Comparison of ENCODE assay signal across 29 mouse cellular contexts in the genomic region with DNA sequence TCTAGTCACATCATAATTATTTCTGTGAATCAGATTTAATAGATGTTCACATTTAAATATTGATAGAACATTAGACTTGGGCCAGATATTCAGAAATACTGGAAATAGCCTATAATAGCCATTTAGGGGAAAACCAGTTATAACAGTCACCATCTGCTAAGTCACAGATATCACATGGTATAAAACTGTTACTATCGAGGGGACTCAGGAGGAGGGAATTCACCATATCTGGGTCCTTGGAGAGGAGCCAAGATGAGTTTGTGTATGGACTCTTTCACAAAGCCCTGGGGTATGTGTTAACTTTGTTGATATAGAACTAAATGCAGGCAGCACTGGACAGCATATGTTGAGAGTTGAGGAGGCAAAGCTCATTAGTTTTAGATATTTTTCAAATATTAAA. TPM values are rescaled to one million over a fixed set of nuclear protein-coding genes. Genes with fewer than 3 reads are reported as not detected.
DNase-seq lines count a peak whose midpoint lies in the region; ATAC-seq and TF ChIP-seq lines count a peak whose summit lies in the region.
"Had no signal": no experiment of that assay in that cellular context is flagged by ENCODE, and none has a peak within 500 bp of the region (broad histone marks: within the 10 kb centered on the region; RNA-seq: fewer than 3 reads in every experiment).

No protein-coding gene starts in this region.

- TF ChIP-seq CTCF in MEL (IDR thresholded peaks at IDR 0.05 in 2 of 3, conservative IDR thresholded peaks at IDR 0.05 in 1 of 3; ENCODE audit: control insufficient read depth in 1 of 3, insufficient read depth in 1 of 3, low read depth in 2 of 3, low read length in 3 of 3, poor library complexity in 1 of 3, severe bottlenecking in 1 of 3): no peak
- no peak for TF ChIP-seq CTCF in liver, postnatal 0 days (IDR thresholded peaks at IDR 0.05; ENCODE audit: low read depth)
- TF ChIP-seq CTCF in cerebellum, adult 2 months (IDR thresholded peaks at IDR 0.05; ENCODE audit: borderline replicate concordance, insufficient read depth, low read depth, low read length): no peak

- peak; percentile 97 to 99 for TF ChIP-seq EP300 in MEL (IDR thresholded peaks at IDR 0.05; ENCODE audit: low read depth in 1 of 2, low read length in 2 of 2)
- peak; percentile 93 for TF ChIP-seq EP300 in liver, postnatal 0 days (IDR thresholded peaks at IDR 0.05; ENCODE audit: low read depth)

- no peak overlapping the region for H3K9ac ChIP-seq in MEL (ENCODE audit: control insufficient read depth, low read depth, low read length, poor library complexity, severe bottlenecking)
- no peak overlapping the region for H3K9ac ChIP-seq in liver, postnatal 0 days (replicated peaks)
- H3K9ac ChIP-seq: embryonic facial prominence, embryonic 13.5 days; forebrain, embryonic 12.5 days; forebrain, postnatal 0 days; heart, embryonic 15.5 days; limb, embryonic 15.5 days; neural tube, embryonic 15.5 days; stomach, embryonic 15.5 days had no signal

- WGBS in liver, postnatal 0 days (ENCODE audit: insufficient replicate concordance): 48% methylated on average over 1 of the region's 1 CpGs
- 18% methylated on average over 1 of the region's 1 CpGs for WGBS in cerebellum, adult 2 months

- no peak overlapping the region for H3K4me2 ChIP-seq in liver, postnatal 0 days (ENCODE audit: low read depth, low read length)
- H3K4me2 ChIP-seq: embryonic facial prominence, embryonic 13.5 days; forebrain, embryonic 12.5 days; heart, embryonic 15.5 days; limb, embryonic 15.5 days; neural tube, embryonic 15.5 days; stomach, embryonic 15.5 days had no signal

- no peaks in the 10 kb centered on the region for H3K9me3 ChIP-seq in MEL (replicated peaks; ENCODE audit: insufficient read depth, low read length)
- no peaks in the 10 kb centered on the region for H3K9me3 ChIP-seq in liver, postnatal 0 days (ENCODE audit: low read length)
- H3K9me3 ChIP-seq: embryonic facial prominence, embryonic 13.5 days; forebrain, embryonic 12.5 days; heart, embryonic 10.5 days; heart, embryonic 15.5 days; limb, embryonic 10.5 days; limb, embryonic 15.5 days; neural tube, embryonic 15.5 days; stomach, embryonic 15.5 days had no signal

- H3K4me3 ChIP-seq in MEL (ENCODE audit: control insufficient read depth in 1 of 2, insufficient read depth in 1 of 2, low read depth in 2 of 2, low read length in 2 of 2): no peak overlapping the region
- H3K4me3 ChIP-seq in liver, postnatal 0 days (ENCODE audit: low read depth, low read length): no peak overlapping the region
- no peak overlapping the region for H3K4me3 ChIP-seq in cerebellum, adult 2 months (replicated peaks; ENCODE audit: insufficient read depth, low read depth, low read length)
- H3K4me3 ChIP-seq: embryonic facial prominence, embryonic 13.5 days; erythroblast, embryonic 14.5 days; forebrain, embryonic 12.5 days; heart, embryonic 10.5 days; heart, embryonic 15.5 days; limb, embryonic 10.5 days; limb, embryonic 15.5 days; neural tube, embryonic 15.5 days; stomach, embryonic 15.5 days had no signal

- TF ChIP-seq RAD21 in MEL (IDR thresholded peaks at IDR 0.05; ENCODE audit: low read depth, low read length): no peak

- H3K36me3 ChIP-seq in MEL (ENCODE audit: control insufficient read depth in 1 of 2, insufficient read depth in 2 of 2, low read length in 2 of 2): peaks cover 25 to 31% of the 10 kb centered on the region in 2 experiments
- peaks cover 11% of the 10 kb centered on the region for H3K36me3 ChIP-seq in liver, postnatal 0 days (replicated peaks; ENCODE audit: insufficient read depth, low read length)
- H3K36me3 ChIP-seq: stomach, embryonic 15.5 days had no signal

- no peaks in the 10 kb centered on the region; the same call in 1 of the 2 replicates for H3K79me2 ChIP-seq in MEL (ENCODE audit: control insufficient read depth, insufficient read depth, low read length, poor library complexity)

- peak; percentile 81 for ATAC-seq in erythroblast, adult 5-6 weeks (replicated peaks; ENCODE audit: low FRiP score, poor library complexity, severe bottlenecking)
- ATAC-seq in liver, postnatal 0 days: peak; percentile 59
- ATAC-seq: CD4-positive, CD25-positive, alpha-beta regulatory T cell, adult 4 months; forebrain, postnatal 0 days; hindbrain, embryonic 16.5 days; lung, postnatal 0 days had no signal

- TF ChIP-seq POLR2A in MEL (IDR thresholded peaks at IDR 0.05; ENCODE audit: control insufficient read depth in 1 of 2, insufficient read depth in 1 of 2, low read depth in 1 of 2, low read length in 2 of 2, poor library complexity in 1 of 2): no peak
- no peak for TF ChIP-seq POLR2A in cerebellum, adult 2 months (IDR thresholded peaks at IDR 0.05; ENCODE audit: borderline replicate concordance, insufficient read depth, low read length)

- DNase-seq in MEL (ENCODE audit: low read depth, low spot score): peak; percentile 91
- DNase-seq in NIH3T3 (ENCODE audit: low read depth): peak; percentile 3
- no peak for DNase-seq in liver, postnatal 0 days
- DNase-seq in cerebellum, adult 2 months: no peak
- no peak for DNase-seq in right cerebral cortex, adult 2 months (ENCODE audit: low spot score in 2 of 2)
- DNase-seq in layer of hippocampus, postnatal 25 days (ENCODE audit: extremely low spot score in 1 of 2, low spot score in 1 of 2): no peak
- DNase-seq: adrenal gland, postnatal 14 days; cerebellum, adult 9-11 months; forebrain, postnatal 0 days; kidney, adult 2 months; kidney, postnatal 4 days; layer of hippocampus, postnatal 36 days; lung, postnatal 4 days; midbrain, embryonic 14.5 days; retina, postnatal 1 day; right cerebral cortex, postnatal 25 days had no signal

- peaks cover 5 to 16% of the 10 kb centered on the region in 2 experiments; a peak in 3 of 4 replicates for H3K4me1 ChIP-seq in MEL (ENCODE audit: control insufficient read depth in 1 of 2, insufficient read depth in 2 of 2, low read length in 2 of 2)
- no peaks in the 10 kb centered on the region for H3K4me1 ChIP-seq in liver, postnatal 0 days (ENCODE audit: insufficient read depth)
- H3K4me1 ChIP-seq in cerebellum, adult 2 months (ENCODE audit: control insufficient read depth, insufficient read depth, low read length): no peaks in the 10 kb centered on the region
- H3K4me1 ChIP-seq: embryonic facial prominence, embryonic 13.5 days; forebrain, embryonic 12.5 days; heart, embryonic 10.5 days; heart, embryonic 15.5 days; limb, embryonic 10.5 days; limb, embryonic 15.5 days; neural tube, embryonic 15.5 days; stomach, embryonic 15.5 days had no signal

- no peaks in the 10 kb centered on the region for H3K27me3 ChIP-seq in MEL (ENCODE audit: control insufficient read depth in 1 of 2, insufficient read depth in 2 of 2, low read length in 2 of 2)
- no peaks in the 10 kb centered on the region for H3K27me3 ChIP-seq in liver, postnatal 0 days (ENCODE audit: insufficient read depth, low read length)
- H3K27me3 ChIP-seq in cerebellum, adult 2 months (ENCODE audit: control insufficient read depth, insufficient read depth, low read length): no peaks in the 10 kb centered on the region
- H3K27me3 ChIP-seq: embryonic facial prominence, embryonic 13.5 days; forebrain, embryonic 12.5 days; heart, embryonic 15.5 days; limb, embryonic 15.5 days; neural tube, embryonic 15.5 days; stomach, embryonic 15.5 days had no signal

- peak overlapping the region; percentile 53; the same call in 1 of the 2 replicates for H3K27ac ChIP-seq in MEL (ENCODE audit: control insufficient read depth, low read depth, low read length)
- no peak overlapping the region for H3K27ac ChIP-seq in liver, postnatal 0 days (ENCODE audit: low read depth)
- no peak overlapping the region for H3K27ac ChIP-seq in cerebellum, adult 2 months (ENCODE audit: insufficient read depth, low read length)
- H3K27ac ChIP-seq: embryonic facial prominence, embryonic 13.5 days; forebrain, embryonic 12.5 days; heart, embryonic 10.5 days; heart, embryonic 15.5 days; limb, embryonic 10.5 days; limb, embryonic 15.5 days; neural tube, embryonic 15.5 days; stomach, embryonic 15.5 days had no signal

TF ChIP-seq in MEL, 35 proteins besides CTCF, POLR2A, EP300 and RAD21 (continues in another document):
- TF ChIP-seq ZMIZ1 (IDR thresholded peaks at IDR 0.05; ENCODE audit: low read depth, low read length): no peak
- 0 out of 2 replicates have a peak, but pooled peaks have one; percentile 49 for TF ChIP-seq POLR2AphosphoS2 (IDR thresholded peaks at IDR 0.05; ENCODE audit: low read length)
- TF ChIP-seq ZKSCAN1 (IDR thresholded peaks at IDR 0.05; ENCODE audit: low read depth, low read length): no peak
- no peak for TF ChIP-seq TBP (IDR thresholded peaks at IDR 0.05; ENCODE audit: low read depth, low read length)
- TF ChIP-seq SIN3A (IDR thresholded peaks at IDR 0.05; ENCODE audit: low read length): peak; percentile 87
- no peak for TF ChIP-seq JUND (IDR thresholded peaks at IDR 0.05; ENCODE audit: low read depth, low read length)
- TF ChIP-seq MAX (IDR thresholded peaks at IDR 0.05; ENCODE audit: low read length): peak; percentile 75
- TF ChIP-seq HCFC1 (IDR thresholded peaks at IDR 0.05; ENCODE audit: low read depth, low read length): no peak
- peak; percentile 97 for TF ChIP-seq MYB (IDR thresholded peaks at IDR 0.05; ENCODE audit: low read depth, low read length)
- no peak; the same call in 1 of the 2 replicates for TF ChIP-seq E2F4 (IDR thresholded peaks at IDR 0.05; ENCODE audit: borderline replicate concordance, low read depth, low read length)
- TF ChIP-seq MYC (IDR thresholded peaks at IDR 0.05; ENCODE audit: low read depth, low read length): peak; percentile 53; the same call in 1 of the 2 replicates
- peak; percentile 90 for TF ChIP-seq GATA1 (IDR thresholded peaks at IDR 0.05; ENCODE audit: low read depth, low read length)
- no peak for TF ChIP-seq CHD2 (IDR thresholded peaks at IDR 0.05; ENCODE audit: low read length)
- TF ChIP-seq POLR2AphosphoS5 (IDR thresholded peaks at IDR 0.05; ENCODE audit: borderline replicate concordance, low read depth, low read length): no peak
- peak; percentile 71 for TF ChIP-seq USF1 (IDR thresholded peaks at IDR 0.05; ENCODE audit: low read depth, low read length)
- peak; percentile 87 for TF ChIP-seq ETS1 (IDR thresholded peaks at IDR 0.05; ENCODE audit: low read depth, low read length)
- TF ChIP-seq CHD1 (IDR thresholded peaks at IDR 0.05; ENCODE audit: low read depth, low read length): no peak
- no peak for TF ChIP-seq KAT2A (conservative IDR thresholded peaks at IDR 0.05; ENCODE audit: low read depth, low read length)

RNA-seq across cellular contexts. Expression of a gene that starts 29.5 kb away (rescaled TPM):
- 34.2 and 37.3 TPM in 2 replicates for total RNA-seq in MEL (2012; rRNA removed)
- 10 to 100 TPM in 1 of 2 experiments, not detected in 1; 26.4 TPM for polyA plus RNA-seq in MEL (2012; ENCODE audit: insufficient read depth in 1 of 2, insufficient read length in 2 of 2, low read depth in 1 of 2, low replicate concordance in 2 of 2, missing spikeins in 1 of 2)
- total RNA-seq in erythroblast, adult 5-6 weeks (2015; ENCODE audit: low replicate concordance): 41.9 and 65.2 TPM in 2 replicates
- total RNA-seq in erythroblast, adult 5-6 weeks (2017; ENCODE audit: low replicate concordance): 48.3 and 56.2 TPM in 2 replicates
- polyA plus RNA-seq in liver, postnatal 0 days (2015; fragmentation: Nextera tagmentation; extraction: Ambion mirVana): 10.9 and 13.2 TPM in 2 replicates
- polyA plus RNA-seq in cerebellum, adult 2 months (2012; rRNA removed): 61.2 and 61.7 TPM in 2 replicates
- 100 to 1,000 TPM in 1 of 2 experiments, 10 to 100 TPM in 1; 95.7 to 112 TPM for total RNA-seq in layer of hippocampus, postnatal 25 days (2021)

Comparison
In these comparisons a context has a peak if more than half of its experiments do, and no peak if none do; other contexts are left out.
1. DNase-seq: peak in MEL (single experiment) and NIH3T3 (single experiment); none in liver, postnatal 0 days (single experiment), cerebellum, adult 2 months (0 of 2), right cerebral cortex, adult 2 months (0 of 2) and layer of hippocampus, postnatal 25 days (0 of 2).